Mouse (Mus musculus) ES-Bruce4 (cell line): Measurements from ENCODE around the gene Srrm4. TPM values are rescaled to one million over a fixed set of nuclear protein-coding genes. Genes with fewer than 3 reads are reported as not detected.

Source experiments
- H3K27ac ChIP-seq: 2 replicates; pipeline ENCODE4 v1.5.1; 2012; ENCODE audit warnings: low read length, inconsistent platforms; ENCODE audit not compliant: insufficient read depth
- H3K27me3 ChIP-seq: 2 replicates; pipeline ENCODE4 v1.6.1; 2012; ENCODE audit warnings: mild to moderate bottlenecking, low read length, inconsistent platforms; ENCODE audit not compliant: control insufficient read depth, poor library complexity, insufficient read depth, severe bottlenecking
- H3K36me3 ChIP-seq: 2 replicates; pipeline ENCODE4 v1.6.1; 2012; ENCODE audit warnings: inconsistent platforms, mild to moderate bottlenecking, low read length, moderate library complexity; ENCODE audit not compliant: control insufficient read depth, poor library complexity, insufficient read depth, severe bottlenecking
- H3K4me1 ChIP-seq: one replicate; pipeline ENCODE4 v1.8.1; 2011; ENCODE audit warnings: low read length; ENCODE audit not compliant: control insufficient read depth, insufficient read depth
- H3K4me3 ChIP-seq: 2 replicates; pipeline ENCODE4 v1.5.1; 2011; ENCODE audit warnings: low read depth, mild to moderate bottlenecking, low read length
- H3K9ac ChIP-seq: 2 replicates; pipeline ENCODE4 v1.6.1; 2012; ENCODE audit warnings: low read depth, mild to moderate bottlenecking, inconsistent platforms; ENCODE audit not compliant: poor library complexity, severe bottlenecking
- H3K9me3 ChIP-seq: replicated peaks from 2 replicates; pipeline ENCODE4 v1.6.1; 2012; ENCODE audit warnings: mild to moderate bottlenecking, low read length, inconsistent platforms; ENCODE audit not compliant: control insufficient read depth, poor library complexity, insufficient read depth, severe bottlenecking
- CTCF ChIP-seq: IDR thresholded peaks from one replicate; pipeline ENCODE4 v1.8.1; 2011; ENCODE audit warnings: low read depth, low read length
- EP300 ChIP-seq: IDR thresholded peaks from 2 replicates; pipeline ENCODE4 v1.6.1; 2011; ENCODE audit warnings: low read depth, low read length; ENCODE audit not compliant: insufficient read depth
- POLR2A ChIP-seq: IDR thresholded peaks from one replicate; pipeline ENCODE4 v1.8.1; 2011; ENCODE audit warnings: low read length; ENCODE audit not compliant: insufficient read depth
- polyA plus RNA-seq: library from polyadenylated mRNA; stranded (reverse); fragments of >200 nt; gene quantifications from 2 replicates; pipeline ENCODE4 v1.2.4, GENCODE M21; 2011; ENCODE audit warnings: low read depth; ENCODE audit not compliant: missing spikeins, insufficient read depth, insufficient read length

Srrm4 gene
- polyA plus RNA-seq, 1 experiment, result 0.48 TPM

- no peak overlapping the region for H3K9ac ChIP-seq
- TF ChIP-seq EP300 (no peak), POLR2A (no peak), CTCF (no peak)
- no peaks in the 10 kb centered on the region for H3K4me1 ChIP-seq
- H3K4me3 ChIP-seq, result no peak overlapping the region
- H3K27me3 ChIP-seq, result no peaks in the 10 kb centered on the region
- no peak overlapping the region for H3K27ac ChIP-seq
- H3K9me3 ChIP-seq, result no peaks in the 10 kb centered on the region
- H3K36me3 ChIP-seq, result no peaks in the 10 kb centered on the region
These were observed 2.8 kb downstream of the Srrm4 start for GRCm38 (mm10) chr5:116588836-116589235.

GRCm38 (mm10) chr5:116579533-116579932, 12.1 kb downstream of the Srrm4 start:
- Histone ChIP-seq H3K36me3 (no peaks in the 10 kb centered on the region), H3K9ac (no peak overlapping the region), H3K4me3 (no peak overlapping the region), H3K9me3 (no peaks in the 10 kb centered on the region), H3K4me1 (no peaks in the 10 kb centered on the region), H3K27me3 (no peaks in the 10 kb centered on the region), H3K27ac (no peak overlapping the region)
- TF ChIP-seq POLR2A (no peak), CTCF (no peak), EP300 (no peak)

DNA sequence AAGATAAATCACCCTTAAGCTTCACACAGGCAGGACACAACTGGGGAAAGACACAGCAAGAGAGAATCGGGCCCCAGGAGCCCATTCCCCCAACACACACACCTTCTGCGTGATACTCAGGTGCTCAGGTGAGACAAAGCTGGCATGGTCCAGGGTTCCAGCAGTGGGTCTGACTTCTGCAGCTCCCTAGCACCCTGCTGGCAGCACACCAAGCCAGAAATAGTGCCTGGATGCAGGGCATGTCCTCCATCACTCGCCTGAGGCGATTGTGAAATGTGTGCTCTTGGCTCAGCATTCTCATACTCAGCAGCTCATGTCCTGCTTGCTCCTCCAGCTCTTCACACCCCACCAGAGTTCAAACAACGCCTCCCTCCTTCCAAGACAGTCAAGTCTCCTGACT, 14.5 kb downstream of the Srrm4 start:
- Histone ChIP-seq H3K36me3 (no peaks in the 10 kb centered on the region), H3K9ac (no peak overlapping the region), H3K9me3 (no peaks in the 10 kb centered on the region), H3K4me3 (no peak overlapping the region), H3K27ac (no peak overlapping the region), H3K27me3 (no peaks in the 10 kb centered on the region), H3K4me1 (no peaks in the 10 kb centered on the region)
- TF ChIP-seq CTCF, result no peak
- no peak for TF ChIP-seq EP300
- no peak for TF ChIP-seq POLR2A

GRCm38 (mm10) chr5:116573307-116573706, 18.3 kb downstream of the Srrm4 start:
- H3K9me3 ChIP-seq, result no peaks in the 10 kb centered on the region
- H3K4me1 ChIP-seq, result no peaks in the 10 kb centered on the region
- H3K27ac ChIP-seq, result no peak overlapping the region
- H3K4me3 ChIP-seq, result no peak overlapping the region
- no peak overlapping the region for H3K9ac ChIP-seq
- no peaks in the 10 kb centered on the region for H3K27me3 ChIP-seq
- TF ChIP-seq EP300, result no peak
- TF ChIP-seq POLR2A, result no peak
- no peak for TF ChIP-seq CTCF
- no peaks in the 10 kb centered on the region for H3K36me3 ChIP-seq

DNA sequence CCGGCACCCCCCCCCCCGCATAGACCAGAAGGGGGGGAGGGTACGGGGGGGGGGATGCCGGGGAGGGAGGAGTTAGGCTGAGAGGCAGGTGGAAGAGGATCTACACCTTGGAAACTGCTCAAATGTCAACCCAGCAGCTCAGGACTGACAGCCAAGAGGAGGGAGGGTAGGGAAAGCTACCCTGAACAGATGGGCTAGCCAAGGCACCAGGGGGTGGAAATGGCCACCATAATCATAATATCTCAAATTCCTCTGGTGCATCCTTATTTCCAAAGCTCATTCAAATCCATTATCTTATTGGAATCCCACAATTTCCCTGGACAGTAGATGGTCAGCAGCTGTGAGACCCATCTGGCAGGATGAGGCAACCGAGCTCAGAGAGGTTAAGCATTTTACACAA, 19.7 kb downstream of the Srrm4 start:
- Histone ChIP-seq H3K36me3 (no peaks in the 10 kb centered on the region), H3K27me3 (no peaks in the 10 kb centered on the region), H3K4me1 (no peaks in the 10 kb centered on the region), H3K27ac (no peak overlapping the region), H3K9ac (no peak overlapping the region), H3K9me3 (no peaks in the 10 kb centered on the region), H3K4me3 (no peak overlapping the region)
- TF ChIP-seq CTCF, result no peak
- no peak for TF ChIP-seq POLR2A
- no peak for TF ChIP-seq EP300

- H3K4me1 ChIP-seq, result no peaks in the 10 kb centered on the region
- H3K4me3 ChIP-seq, result no peak overlapping the region
- H3K27me3 ChIP-seq, result no peaks in the 10 kb centered on the region
- no peak overlapping the region for H3K27ac ChIP-seq
- no peak for TF ChIP-seq EP300
- no peak for TF ChIP-seq CTCF
- no peak for TF ChIP-seq POLR2A
- no peaks in the 10 kb centered on the region for H3K36me3 ChIP-seq
- H3K9me3 ChIP-seq, result no peaks in the 10 kb centered on the region
- no peak overlapping the region for H3K9ac ChIP-seq
These were observed 20.3 kb downstream of the Srrm4 start for GRCm38 (mm10) chr5:116571232-116571861.
